Mouse (Mus musculus): Measurements from ENCODE around the gene Actr1a.

DNA sequence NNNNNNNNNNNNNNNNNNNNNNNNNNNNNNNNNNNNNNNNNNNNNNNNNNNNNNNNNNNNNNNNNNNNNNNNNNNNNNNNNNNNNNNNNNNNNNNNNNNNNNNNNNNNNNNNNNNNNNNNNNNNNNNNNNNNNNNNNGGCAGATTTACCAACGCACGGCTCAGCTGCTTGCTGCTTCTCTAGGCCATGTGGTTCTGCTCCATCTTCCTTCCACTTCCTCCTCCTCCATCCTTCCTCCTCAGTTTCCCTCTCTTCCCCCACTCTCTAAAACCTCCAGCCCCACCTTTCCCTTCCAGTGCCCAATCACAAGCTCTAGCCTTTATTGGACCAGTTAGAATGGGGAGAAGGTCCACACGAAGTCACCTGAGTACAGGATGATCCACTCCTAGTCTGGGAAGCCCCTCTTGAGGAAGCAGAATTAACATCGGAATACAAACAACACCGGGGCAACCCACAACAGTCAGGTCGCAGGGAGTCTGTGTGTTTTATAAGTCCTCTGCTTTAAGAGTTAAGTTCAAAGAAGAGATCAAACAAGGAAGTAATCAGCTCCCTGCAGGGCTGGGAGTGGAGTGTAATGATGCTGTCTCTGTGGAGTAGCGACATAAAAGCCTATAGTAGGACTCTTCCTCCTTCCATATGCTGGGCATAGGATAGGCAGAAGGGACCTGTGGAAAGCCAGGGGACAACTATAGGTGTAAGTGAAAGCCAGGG is 50.7 kb downstream of the Actr1a start:
- no peak for TF ChIP-seq CTCF (IDR thresholded peaks at IDR 0.05; ENCODE audit: extremely low read depth, insufficient read depth, insufficient read length, insufficient replicate concordance)
- TF ChIP-seq POLR2A (IDR thresholded peaks at IDR 0.05; ENCODE audit: low read depth, low read length) = no peak

All from spleen, adult 2 months (tissue).